Mouse (Mus musculus): Measurements from ENCODE around the gene Daam1. TPM values are rescaled to one million over a fixed set of nuclear protein-coding genes. Genes with fewer than 3 reads are reported as not detected.
"Not testable (repeated sequence)": the region's sequence is repeated elsewhere in the genome, so short reads cannot be mapped to it uniquely, and the experiment has no call there.

The Daam1 gene
- polyA plus RNA-seq, 1 experiment from 2014 or later: 4.5 TPM

- Histone ChIP-seq H3K36me3 (replicated peaks; ENCODE audit: insufficient read depth, low read length) (no peaks in the 10 kb centered on the region), H3K4me1 (ENCODE audit: insufficient read depth) (peaks cover 23% of the 10 kb centered on the region), H3K9ac (replicated peaks) (no peak overlapping the region), H3K27ac (ENCODE audit: low read depth) (no peak overlapping the region), H3K4me2 (ENCODE audit: low read depth, low read length) (no peak overlapping the region), H3K4me3 (ENCODE audit: low read depth, low read length) (no peak overlapping the region), H3K9me3 (ENCODE audit: low read length) (no peaks in the 10 kb centered on the region), H3K27me3 (ENCODE audit: insufficient read depth, low read length) (no peaks in the 10 kb centered on the region)
- WGBS (ENCODE audit: insufficient replicate concordance): 83% methylated on average over 5 of the region's 5 CpGs
- no peak for ATAC-seq
- TF ChIP-seq EP300 (IDR thresholded peaks at IDR 0.05; ENCODE audit: low read depth) (no peak), CTCF (IDR thresholded peaks at IDR 0.05; ENCODE audit: low read depth) (no peak)
- no peak for DNase-seq
These were observed 14.6 kb downstream of the Daam1 start for GRCm38 (mm10) chr12:71845486-71845885.

GRCm38 (mm10) chr12:71846416-71846815, 15.5 kb downstream of the Daam1 start:
- not testable (repeated sequence) for H3K9me3 ChIP-seq (ENCODE audit: low read length); H3K9ac ChIP-seq (replicated peaks); H3K4me2 ChIP-seq (ENCODE audit: low read depth, low read length); H3K36me3 ChIP-seq (replicated peaks; ENCODE audit: insufficient read depth, low read length); DNase-seq; H3K27me3 ChIP-seq (ENCODE audit: insufficient read depth, low read length); ATAC-seq; H3K27ac ChIP-seq (ENCODE audit: low read depth); H3K4me3 ChIP-seq (ENCODE audit: low read depth, low read length)
- peaks cover 14% of the 10 kb centered on the region for H3K4me1 ChIP-seq (ENCODE audit: insufficient read depth)
- 94% methylated on average over 4 of the region's 4 CpGs for WGBS (ENCODE audit: insufficient replicate concordance)

- H3K4me2 ChIP-seq (ENCODE audit: low read depth, low read length); H3K9me3 ChIP-seq (ENCODE audit: low read length); H3K36me3 ChIP-seq (replicated peaks; ENCODE audit: insufficient read depth, low read length); H3K4me3 ChIP-seq (ENCODE audit: low read depth, low read length); H3K9ac ChIP-seq (replicated peaks); H3K27me3 ChIP-seq (ENCODE audit: insufficient read depth, low read length); DNase-seq; H3K27ac ChIP-seq (ENCODE audit: low read depth); ATAC-seq: not testable (repeated sequence)
- peaks cover 11% of the 10 kb centered on the region for H3K4me1 ChIP-seq (ENCODE audit: insufficient read depth)
- 83% methylated on average over 6 of the region's 6 CpGs for WGBS (ENCODE audit: insufficient replicate concordance)
These were observed 16.1 kb downstream of the Daam1 start for GRCm38 (mm10) chr12:71847024-71847423.

- no peaks in the 10 kb centered on the region for H3K36me3 ChIP-seq (replicated peaks; ENCODE audit: insufficient read depth, low read length)
- H3K4me3 ChIP-seq (ENCODE audit: low read depth, low read length): no peak overlapping the region
- no peak overlapping the region for H3K4me2 ChIP-seq (ENCODE audit: low read depth, low read length)
- H3K9ac ChIP-seq (replicated peaks): no peak overlapping the region
- no peaks in the 10 kb centered on the region for H3K27me3 ChIP-seq (ENCODE audit: insufficient read depth, low read length)
- H3K4me1 ChIP-seq (ENCODE audit: insufficient read depth): peaks cover 12% of the 10 kb centered on the region
- no peak for ATAC-seq
- TF ChIP-seq EP300 (IDR thresholded peaks at IDR 0.05; ENCODE audit: low read depth): no peak
- no peak for TF ChIP-seq CTCF (IDR thresholded peaks at IDR 0.05; ENCODE audit: low read depth)
- no peak for DNase-seq
- no peaks in the 10 kb centered on the region for H3K9me3 ChIP-seq (ENCODE audit: low read length)
- H3K27ac ChIP-seq (ENCODE audit: low read depth): no peak overlapping the region; the same call in 1 of the 2 replicates
- WGBS (ENCODE audit: insufficient replicate concordance): 78% methylated on average over 5 of the region's 5 CpGs
These were observed 16.7 kb downstream of the Daam1 start for GRCm38 (mm10) chr12:71847617-71848016.

- TF ChIP-seq EP300 (IDR thresholded peaks at IDR 0.05; ENCODE audit: low read depth): no peak
- TF ChIP-seq CTCF (IDR thresholded peaks at IDR 0.05; ENCODE audit: low read depth): no peak
- peaks cover 14% of the 10 kb centered on the region for H3K4me1 ChIP-seq (ENCODE audit: insufficient read depth)
- H3K9ac ChIP-seq (replicated peaks): no peak overlapping the region
- H3K4me2 ChIP-seq (ENCODE audit: low read depth, low read length): peak overlapping the region; percentile 22; the same call in 1 of the 2 replicates
- peak overlapping the region; percentile 53 for H3K27ac ChIP-seq (ENCODE audit: low read depth)
- ATAC-seq (no peak), DNase-seq (no peak)
- H3K36me3 ChIP-seq (replicated peaks; ENCODE audit: insufficient read depth, low read length): no peaks in the 10 kb centered on the region
- H3K27me3 ChIP-seq (ENCODE audit: insufficient read depth, low read length): no peaks in the 10 kb centered on the region
- H3K9me3 ChIP-seq (ENCODE audit: low read length): no peaks in the 10 kb centered on the region
- H3K4me3 ChIP-seq (ENCODE audit: low read depth, low read length): no peak overlapping the region
- WGBS (ENCODE audit: insufficient replicate concordance): 64% methylated on average over 5 of the region's 5 CpGs
These were observed 17.3 kb downstream of the Daam1 start for GRCm38 (mm10) chr12:71848037-71848776.

GRCm38 (mm10) chr12:71849051-71849450, 18.2 kb downstream of the Daam1 start:
- ATAC-seq (no peak), DNase-seq (no peak)
- TF ChIP-seq EP300 (IDR thresholded peaks at IDR 0.05; ENCODE audit: low read depth) (no peak), CTCF (IDR thresholded peaks at IDR 0.05; ENCODE audit: low read depth) (no peak)
- Histone ChIP-seq H3K9me3 (ENCODE audit: low read length) (no peaks in the 10 kb centered on the region), H3K36me3 (replicated peaks; ENCODE audit: insufficient read depth, low read length) (no peaks in the 10 kb centered on the region), H3K4me1 (ENCODE audit: insufficient read depth) (peaks cover 19% of the 10 kb centered on the region), H3K9ac (replicated peaks) (no peak overlapping the region), H3K27me3 (ENCODE audit: insufficient read depth, low read length) (no peaks in the 10 kb centered on the region), H3K4me3 (ENCODE audit: low read depth, low read length) (no peak overlapping the region), H3K4me2 (ENCODE audit: low read depth, low read length) (no peak overlapping the region), H3K27ac (ENCODE audit: low read depth) (no peak overlapping the region)
- WGBS (ENCODE audit: insufficient replicate concordance): 88% methylated on average over 7 of the region's 7 CpGs

Measured in liver, postnatal 0 days (tissue).